Mouse (Mus musculus): ENCODE results near the gene Enthd1.

- TF ChIP-seq GATA1 (IDR thresholded peaks at IDR 0.05; ENCODE audit: low read length): no peak
- no peak for TF ChIP-seq TAL1 (IDR thresholded peaks at IDR 0.05; ENCODE audit: low read length)
Measured at GRCm38 (mm10) chr15:80407873-80408272, 157.1 kb downstream of the Enthd1 start.

All from erythroblast, embryonic 14.5 days (primary cell).